Mouse (Mus musculus) neural tube, embryonic 15.5 days (tissue): ENCODE results near the gene Grip2. TPM values are rescaled to one million over a fixed set of nuclear protein-coding genes. Genes with fewer than 3 reads are reported as not detected.

Experiments used
- ATAC-seq: fragments of 200-750 bp; cut with Nextera tagmentation; 2 replicates; pipeline ENCODE4 v1.8.0; 2017; ENCODE audit warnings: mild to moderate bottlenecking, moderate TSS enrichment, moderate library complexity; ENCODE audit not compliant: low FRiP score
- H3K27ac ChIP-seq: fragments of 300-500 bp; sonication (generic); replicated peaks from 2 replicates; pipeline ENCODE4 v1.5.1; 2015; ENCODE audit warnings: mild to moderate bottlenecking, inconsistent platforms
- H3K27me3 ChIP-seq: fragments of 300-500 bp; sonication (generic); replicated peaks from 2 replicates; pipeline ENCODE4 v1.6.1; 2015; ENCODE audit warnings: inconsistent platforms
- H3K36me3 ChIP-seq: fragments of 300-500 bp; sonication (generic); 2 replicates; pipeline ENCODE4 v1.6.1; 2015; ENCODE audit warnings: inconsistent platforms
- H3K4me1 ChIP-seq: fragments of 300-500 bp; sonication (generic); 2 replicates; pipeline ENCODE4 v1.6.1; 2015; ENCODE audit warnings: inconsistent platforms
- H3K4me2 ChIP-seq: fragments of 300-500 bp; sonication (generic); 2 replicates; pipeline ENCODE4 v1.6.1; 2015; ENCODE audit warnings: inconsistent platforms, mild to moderate bottlenecking, moderate library complexity
- H3K4me3 ChIP-seq: fragments of 300-500 bp; sonication (generic); replicated peaks from 2 replicates; pipeline ENCODE4 v1.5.1; 2015; ENCODE audit warnings: mild to moderate bottlenecking, inconsistent platforms
- H3K9ac ChIP-seq: fragments of 300-500 bp; sonication (generic); replicated peaks from 2 replicates; pipeline ENCODE4 v1.6.1; 2015; ENCODE audit warnings: mild to moderate bottlenecking, inconsistent platforms
- H3K9me3 ChIP-seq: fragments of 300-500 bp; sonication (generic); replicated peaks from 2 replicates; pipeline ENCODE4 v1.6.1; 2016; ENCODE audit warnings: inconsistent platforms
- WGBS: fragments of 180-500 bp; shearing (Covaris S2); methylation state at CpG from one replicate; pipeline ENCODE4 v1.1.7; 2015; ENCODE audit warnings: mixed read lengths; 5-methylcytosine and 5-hydroxymethylcytosine counted together
- polyA plus RNA-seq: library from polyadenylated mRNA; unstranded; fragments of >200 nt; fragmentation: Nextera tagmentation; extraction: Ambion mirVana; gene quantifications from 2 replicates; pipeline ENCODE4 v1.2.1, GENCODE M21; 2015

Grip2 gene
- polyA plus RNA-seq, 1 experiment from 2014 or later = 8.6 TPM

- Histone ChIP-seq H3K4me1 (0 out of 2 replicates have a peak, but pooled peaks cover 2% of the 10 kb centered on the region), H3K27ac (no peak overlapping the region), H3K4me3 (no peak overlapping the region), H3K4me2 (no peak overlapping the region), H3K9me3 (no peaks in the 10 kb centered on the region), H3K27me3 (no peaks in the 10 kb centered on the region), H3K36me3 (peaks cover 67% of the 10 kb centered on the region), H3K9ac (no peak overlapping the region)
- ATAC-seq = no peak
- 49% methylated on average over 5 of the region's 5 CpGs for WGBS
Observed at GRCm38 (mm10) chr6:91746776-91747175, 80.3 kb downstream of the Grip2 start.

- peaks cover 68% of the 10 kb centered on the region for H3K36me3 ChIP-seq
- 0 out of 2 replicates have a peak, but pooled peaks cover 2% of the 10 kb centered on the region for H3K4me1 ChIP-seq
- H3K9ac ChIP-seq = no peak overlapping the region
- WGBS = 31% methylated on average over 7 of the region's 7 CpGs
- H3K4me3 ChIP-seq = no peak overlapping the region
- no peak for ATAC-seq
- H3K9me3 ChIP-seq = no peaks in the 10 kb centered on the region
- H3K4me2 ChIP-seq = no peak overlapping the region
- no peaks in the 10 kb centered on the region for H3K27me3 ChIP-seq
- no peak overlapping the region for H3K27ac ChIP-seq
Observed at GRCm38 (mm10) chr6:91745947-91746582, 81.0 kb downstream of the Grip2 start.

GRCm38 (mm10) chr6:91745246-91745645, 81.8 kb downstream of the Grip2 start:
- Histone ChIP-seq H3K4me3 (no peak overlapping the region), H3K4me2 (no peak overlapping the region), H3K9ac (no peak overlapping the region), H3K9me3 (no peaks in the 10 kb centered on the region), H3K27ac (no peak overlapping the region), H3K27me3 (no peaks in the 10 kb centered on the region), H3K4me1 (0 out of 2 replicates have a peak, but pooled peaks cover 2% of the 10 kb centered on the region), H3K36me3 (peaks cover 60% of the 10 kb centered on the region)
- no peak for ATAC-seq
- 84% methylated on average over 3 of the region's 3 CpGs for WGBS

- WGBS = 44% methylated on average over 4 of the region's 4 CpGs
- Histone ChIP-seq H3K36me3 (peaks cover 59% of the 10 kb centered on the region), H3K4me3 (no peak overlapping the region), H3K4me2 (no peak overlapping the region), H3K27ac (no peak overlapping the region), H3K4me1 (0 out of 2 replicates have a peak, but pooled peaks cover 2% of the 10 kb centered on the region), H3K27me3 (no peaks in the 10 kb centered on the region), H3K9ac (no peak overlapping the region), H3K9me3 (no peaks in the 10 kb centered on the region)
- no peak for ATAC-seq
Observed at GRCm38 (mm10) chr6:91743886-91744285, 83.2 kb downstream of the Grip2 start.

GRCm38 (mm10) chr6:91742995-91743394, 84.1 kb downstream of the Grip2 start:
- ATAC-seq = no peak
- Histone ChIP-seq H3K9me3 (no peaks in the 10 kb centered on the region), H3K4me1 (0 out of 2 replicates have a peak, but pooled peaks cover 2% of the 10 kb centered on the region), H3K27ac (no peak overlapping the region), H3K9ac (no peak overlapping the region), H3K4me2 (no peak overlapping the region), H3K36me3 (peaks cover 57% of the 10 kb centered on the region), H3K4me3 (no peak overlapping the region), H3K27me3 (no peaks in the 10 kb centered on the region)
- WGBS = 86% methylated on average over 8 of the region's 8 CpGs

GRCm38 (mm10) chr6:91742466-91742865, 84.6 kb downstream of the Grip2 start:
- Histone ChIP-seq H3K27me3 (no peaks in the 10 kb centered on the region), H3K4me3 (no peak overlapping the region), H3K9me3 (no peaks in the 10 kb centered on the region), H3K36me3 (peaks cover 57% of the 10 kb centered on the region), H3K9ac (no peak overlapping the region), H3K27ac (0 out of 2 replicates have a peak overlapping the region, but pooled peaks have one; percentile 1), H3K4me1 (0 out of 2 replicates have a peak, but pooled peaks cover 2% of the 10 kb centered on the region), H3K4me2 (no peak overlapping the region)
- 64% methylated on average over 3 of the region's 3 CpGs for WGBS
- no peak for ATAC-seq

- Histone ChIP-seq H3K27me3 (no peaks in the 10 kb centered on the region), H3K27ac (no peak overlapping the region), H3K36me3 (peaks cover 61% of the 10 kb centered on the region), H3K4me2 (no peak overlapping the region), H3K4me1 (peaks cover 14% of the 10 kb centered on the region; the same call in 1 of the 2 replicates), H3K9me3 (no peaks in the 10 kb centered on the region), H3K4me3 (no peak overlapping the region), H3K9ac (no peak overlapping the region)
- WGBS = 57% methylated on average over 11 of the region's 11 CpGs
- peak; percentile 71; the same call in 1 of the 2 replicates for ATAC-seq
Observed at GRCm38 (mm10) chr6:91741046-91741445, 86.0 kb downstream of the Grip2 start.

GRCm38 (mm10) chr6:91738058-91738457, 89.0 kb downstream of the Grip2 start:
- peaks cover 12% of the 10 kb centered on the region; the same call in 1 of the 2 replicates for H3K4me1 ChIP-seq
- H3K4me2 ChIP-seq = no peak overlapping the region
- 26% methylated on average over 5 of the region's 5 CpGs for WGBS
- ATAC-seq = no peak
- H3K4me3 ChIP-seq = no peak overlapping the region
- no peak overlapping the region for H3K9ac ChIP-seq
- no peaks in the 10 kb centered on the region for H3K9me3 ChIP-seq
- H3K36me3 ChIP-seq = peaks cover 77% of the 10 kb centered on the region
- H3K27ac ChIP-seq = no peak overlapping the region
- H3K27me3 ChIP-seq = no peaks in the 10 kb centered on the region

GRCm38 (mm10) chr6:91737451-91737850, 89.6 kb downstream of the Grip2 start:
- 91% methylated on average over 7 of the region's 7 CpGs for WGBS
- Histone ChIP-seq H3K9ac (no peak overlapping the region), H3K36me3 (peaks cover 80% of the 10 kb centered on the region), H3K4me1 (peaks cover 12% of the 10 kb centered on the region; the same call in 1 of the 2 replicates), H3K4me2 (no peak overlapping the region), H3K27me3 (no peaks in the 10 kb centered on the region), H3K27ac (no peak overlapping the region), H3K4me3 (no peak overlapping the region), H3K9me3 (no peaks in the 10 kb centered on the region)
- ATAC-seq = no peak

- Histone ChIP-seq H3K4me2 (no peak overlapping the region), H3K9me3 (no peaks in the 10 kb centered on the region), H3K27ac (no peak overlapping the region), H3K4me3 (no peak overlapping the region), H3K27me3 (no peaks in the 10 kb centered on the region), H3K9ac (no peak overlapping the region), H3K4me1 (peaks cover 20% of the 10 kb centered on the region), H3K36me3 (peaks cover 70% of the 10 kb centered on the region)
- WGBS = 38% methylated on average over 5 of the region's 5 CpGs
- ATAC-seq = no peak
Observed at GRCm38 (mm10) chr6:91736471-91736870, 90.6 kb downstream of the Grip2 start.

- ATAC-seq = peak; percentile 43
- Histone ChIP-seq H3K9ac (no peak overlapping the region), H3K4me2 (no peak overlapping the region), H3K9me3 (no peaks in the 10 kb centered on the region), H3K4me1 (peaks cover 52% of the 10 kb centered on the region), H3K27ac (peak overlapping the region; percentile 30; the same call in 1 of the 2 replicates), H3K36me3 (peaks cover 61% of the 10 kb centered on the region), H3K4me3 (no peak overlapping the region), H3K27me3 (no peaks in the 10 kb centered on the region)
- 48% methylated on average over 11 of the region's 11 CpGs for WGBS
Observed at GRCm38 (mm10) chr6:91732138-91732537, 94.9 kb downstream of the Grip2 start.

GRCm38 (mm10) chr6:91729677-91730127, 97.3 kb downstream of the Grip2 start:
- Histone ChIP-seq H3K27me3 (no peaks in the 10 kb centered on the region), H3K9me3 (no peaks in the 10 kb centered on the region), H3K9ac (no peak overlapping the region), H3K4me2 (no peak overlapping the region), H3K4me1 (peaks cover 43% of the 10 kb centered on the region), H3K36me3 (peaks cover 59% of the 10 kb centered on the region), H3K4me3 (no peak overlapping the region), H3K27ac (peak overlapping the region; percentile 7; the same call in 1 of the 2 replicates)
- 5% methylated on average over 12 of the region's 12 CpGs for WGBS
- ATAC-seq = peak; percentile 40
